Mouse (Mus musculus) heart, adult 10 weeks (tissue): ENCODE results near the gene Klra6. TPM values are rescaled to one million over a fixed set of nuclear protein-coding genes. Genes with fewer than 3 reads are reported as not detected.

Source experiments
- polyA plus RNA-seq: library from polyadenylated mRNA; stranded (reverse); fragments of 350-450 nt; fragmentation: Illumina TruSeq; extraction: RNeasy Lipid Tissue Mini Kit (QIAGEN cat#74804); gene quantifications from one replicate; pipeline ENCODE4 v1.2.3, GENCODE M21; 2014; ENCODE audit warnings: low read depth, low replicate concordance

Klra6 gene
- polyA plus RNA-seq, result not detected

DNA sequence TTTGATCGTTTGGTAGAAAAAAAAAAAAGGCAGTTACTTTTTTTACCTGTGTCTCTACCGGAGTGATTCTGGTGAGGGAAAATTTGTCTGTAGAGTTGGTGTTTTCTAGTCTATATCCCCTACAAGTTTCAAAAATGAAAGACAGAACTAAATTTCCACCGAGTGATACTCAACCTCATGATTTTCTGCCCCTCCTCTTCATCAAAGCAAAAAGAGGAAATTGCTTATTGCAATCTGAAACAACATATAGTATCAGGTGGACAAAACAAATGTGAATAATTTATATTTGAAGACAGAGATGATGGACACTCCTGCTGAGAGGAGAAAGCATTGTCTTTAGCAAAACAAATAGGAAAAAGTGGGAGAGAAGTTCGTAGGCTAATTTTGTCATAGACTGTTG is at the start of gene Klra6:
Gene Klra6, minus strand, starts transcription at position 101 of the 400 bp plus-strand sequence.

DNA sequence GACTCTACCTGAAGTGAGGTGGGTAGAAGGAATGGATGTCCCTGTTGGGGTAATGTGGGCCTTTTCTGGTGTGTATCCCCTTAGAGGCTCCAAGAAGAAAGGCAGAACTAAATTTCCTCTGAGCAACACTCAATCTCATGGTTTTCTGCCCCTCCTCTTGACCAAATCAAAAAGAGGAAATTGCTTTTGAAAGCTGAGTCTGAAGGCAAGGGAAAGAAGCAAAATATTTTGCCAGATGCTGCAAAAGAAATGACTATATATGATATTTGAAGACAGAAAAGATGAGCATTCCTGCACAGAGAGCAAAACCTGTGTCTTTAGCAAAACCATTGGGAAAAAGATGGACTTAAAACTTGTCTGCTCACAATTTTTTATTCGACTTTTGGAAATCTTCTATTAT is 40.4 kb upstream of the Klra6 start, which contains the start of gene Klra4:
Gene Klra4, minus strand, starts transcription at position 101 of the 400 bp plus-strand sequence.

Other genes with a start within 250 kb of the Klra6 start
- not detected for gene Gm156, start 242.7 kb downstream of the Klra6 start, polyA plus RNA-seq
- not detected for gene Gm17631, start 164.3 kb downstream of the Klra6 start, polyA plus RNA-seq
- not detected for gene Klra17, start 150.3 kb downstream of the Klra6 start, polyA plus RNA-seq
- not detected for gene Klra5, start 109.3 kb downstream of the Klra6 start, polyA plus RNA-seq
- gene Klra4, start 40.3 kb upstream of the Klra6 start, polyA plus RNA-seq, result not detected
- not detected for gene Klra8, start 102.9 kb upstream of the Klra6 start, polyA plus RNA-seq
- 3.1 TPM for gene Klra9, start 166.2 kb upstream of the Klra6 start, polyA plus RNA-seq
- gene Klra7, start 206.4 kb upstream of the Klra6 start, polyA plus RNA-seq, result not detected